ENCODE assay signal across 17 mouse cellular contexts in genomic region chr17:29348996-29349395, GRCm38 (mm10). TPM values are rescaled to one million over a fixed set of nuclear protein-coding genes. Genes with fewer than 3 reads are reported as not detected.
DNase-seq lines count a peak whose midpoint lies in the region; ATAC-seq and TF ChIP-seq lines count a peak whose summit lies in the region.
"Had no signal": no experiment of that assay in that cellular context is flagged by ENCODE, and none has a peak within 500 bp of the region (broad histone marks: within the 10 kb centered on the region; RNA-seq: fewer than 3 reads in every experiment).

No protein-coding gene starts in this region.

- 0 out of 2 replicates have a peak overlapping the region, but pooled peaks have one; percentile 2 for H3K27ac ChIP-seq in forebrain, embryonic 10.5 days
- no peak overlapping the region for H3K27ac ChIP-seq in forebrain, embryonic 14.5 days (ENCODE audit: low read depth, low read length)
- H3K27ac ChIP-seq in liver, embryonic 12.5 days: peak overlapping the region; percentile 85; the same call in 1 of the 2 replicates
- no peak overlapping the region for H3K27ac ChIP-seq in liver, postnatal 0 days (ENCODE audit: low read depth)
- no peak overlapping the region for H3K27ac ChIP-seq in neural tube, embryonic 13.5 days (replicated peaks)

- H3K4me1 ChIP-seq in forebrain, embryonic 10.5 days: peaks cover 32% of the 10 kb centered on the region
- H3K4me1 ChIP-seq in forebrain, embryonic 14.5 days (ENCODE audit: control insufficient read depth, insufficient read depth, low read length): peaks cover 14% of the 10 kb centered on the region
- H3K4me1 ChIP-seq in liver, embryonic 12.5 days: peaks cover 41% of the 10 kb centered on the region
- peaks cover 28% of the 10 kb centered on the region for H3K4me1 ChIP-seq in liver, postnatal 0 days (ENCODE audit: insufficient read depth)
- H3K4me1 ChIP-seq in neural tube, embryonic 13.5 days (replicated peaks): peaks cover 26% of the 10 kb centered on the region

- DNase-seq in forebrain, embryonic 10.5 days (ENCODE audit: extremely low spot score, low spot score): no peak
- no peak for DNase-seq in forebrain, embryonic 14.5 days (ENCODE audit: low spot score)
- DNase-seq in liver, postnatal 0 days: no peak
- DNase-seq in neural tube, embryonic 10.5 days (ENCODE audit: extremely low spot score, low spot score): no peak
- DNase-seq in ovary, postnatal 36 days (ENCODE audit: low spot score): no peak
- DNase-seq: adrenal gland, postnatal 10 days; heart, adult 2 months; retina, postnatal 1 day; right cerebral cortex, postnatal 4 days; thymus, postnatal 14 days had no signal

- TF ChIP-seq EP300 in liver, postnatal 0 days (IDR thresholded peaks at IDR 0.05; ENCODE audit: low read depth): no peak

- no peak overlapping the region for H3K4me2 ChIP-seq in forebrain, embryonic 14.5 days (ENCODE audit: low read length)
- H3K4me2 ChIP-seq in liver, embryonic 12.5 days: no peak overlapping the region
- no peak overlapping the region for H3K4me2 ChIP-seq in liver, postnatal 0 days (ENCODE audit: low read depth, low read length)
- no peak overlapping the region for H3K4me2 ChIP-seq in neural tube, embryonic 13.5 days

- no peaks in the 10 kb centered on the region for H3K9me3 ChIP-seq in forebrain, embryonic 10.5 days
- no peaks in the 10 kb centered on the region for H3K9me3 ChIP-seq in forebrain, embryonic 14.5 days (replicated peaks; ENCODE audit: control insufficient read depth, low read length)
- H3K9me3 ChIP-seq in liver, embryonic 12.5 days (replicated peaks): no peaks in the 10 kb centered on the region
- no peaks in the 10 kb centered on the region for H3K9me3 ChIP-seq in liver, postnatal 0 days (ENCODE audit: low read length)
- no peaks in the 10 kb centered on the region for H3K9me3 ChIP-seq in neural tube, embryonic 13.5 days
- H3K9me3 ChIP-seq: hindbrain, embryonic 12.5 days; limb, embryonic 10.5 days had no signal

- H3K9ac ChIP-seq in forebrain, embryonic 14.5 days (ENCODE audit: low read length): no peak overlapping the region
- H3K9ac ChIP-seq in liver, embryonic 12.5 days: no peak overlapping the region
- no peak overlapping the region for H3K9ac ChIP-seq in liver, postnatal 0 days (replicated peaks)
- 0 out of 2 replicates have a peak overlapping the region, but pooled peaks have one; percentile 98 for H3K9ac ChIP-seq in neural tube, embryonic 13.5 days

- peaks cover 15% of the 10 kb centered on the region for H3K36me3 ChIP-seq in forebrain, embryonic 10.5 days (replicated peaks)
- H3K36me3 ChIP-seq in forebrain, embryonic 14.5 days (ENCODE audit: control insufficient read depth, insufficient read depth, low read length): peaks cover 3% of the 10 kb centered on the region
- H3K36me3 ChIP-seq in liver, embryonic 12.5 days: peaks cover 10% of the 10 kb centered on the region
- 0 out of 2 replicates have a peak, but pooled peaks cover 7% of the 10 kb centered on the region for H3K36me3 ChIP-seq in liver, postnatal 0 days (replicated peaks; ENCODE audit: insufficient read depth, low read length)
- peaks cover 5% of the 10 kb centered on the region; the same call in 1 of the 2 replicates for H3K36me3 ChIP-seq in neural tube, embryonic 13.5 days

- no peak for ATAC-seq in forebrain, embryonic 14.5 days
- no peak for ATAC-seq in liver, embryonic 12.5 days
- ATAC-seq in liver, postnatal 0 days: no peak
- no peak for ATAC-seq in neural tube, embryonic 13.5 days (ENCODE audit: low read depth)
- no peak for ATAC-seq in monocyte, adult 5-6 weeks (replicated peaks; ENCODE audit: insufficient number of reproducible peaks, low FRiP score, low TSS enrichment, poor library complexity, severe bottlenecking)
- ATAC-seq: intestine, embryonic 16.5 days had no signal

- 91% methylated on average over 2 of the region's 2 CpGs for WGBS in forebrain, embryonic 10.5 days
- WGBS in forebrain, embryonic 14.5 days: 72% methylated on average over 2 of the region's 2 CpGs
- 66% methylated on average over 2 of the region's 2 CpGs for WGBS in liver, embryonic 12.5 days (ENCODE audit: insufficient replicate concordance)
- 73% methylated on average over 2 of the region's 2 CpGs for WGBS in liver, postnatal 0 days (ENCODE audit: insufficient replicate concordance)
- 61% methylated on average over 2 of the region's 2 CpGs for WGBS in neural tube, embryonic 13.5 days

- no peak overlapping the region for H3K4me3 ChIP-seq in forebrain, embryonic 10.5 days
- H3K4me3 ChIP-seq in forebrain, embryonic 14.5 days (ENCODE audit: low read depth, low read length): no peak overlapping the region
- no peak overlapping the region for H3K4me3 ChIP-seq in liver, embryonic 12.5 days
- no peak overlapping the region for H3K4me3 ChIP-seq in liver, postnatal 0 days (ENCODE audit: low read depth, low read length)
- H3K4me3 ChIP-seq in neural tube, embryonic 13.5 days: no peak overlapping the region
- H3K4me3 ChIP-seq: heart, adult 2 months; left cerebral cortex, adult 2 months had no signal

- no peak for TF ChIP-seq CTCF in liver, postnatal 0 days (IDR thresholded peaks at IDR 0.05; ENCODE audit: low read depth)

- no peaks in the 10 kb centered on the region for H3K27me3 ChIP-seq in forebrain, embryonic 10.5 days (ENCODE audit: poor library complexity, severe bottlenecking)
- no peaks in the 10 kb centered on the region for H3K27me3 ChIP-seq in forebrain, embryonic 14.5 days (replicated peaks; ENCODE audit: control insufficient read depth, insufficient read depth, low read length)
- H3K27me3 ChIP-seq in liver, embryonic 12.5 days (replicated peaks): no peaks in the 10 kb centered on the region
- no peaks in the 10 kb centered on the region for H3K27me3 ChIP-seq in liver, postnatal 0 days (ENCODE audit: insufficient read depth, low read length)
- H3K27me3 ChIP-seq in neural tube, embryonic 13.5 days: no peaks in the 10 kb centered on the region
- H3K27me3 ChIP-seq: hindbrain, embryonic 12.5 days had no signal

RNA-seq across cellular contexts. Expression of gene Mtch1, which starts 1.3 kb away (rescaled TPM):
- 255 and 270 TPM in 2 replicates for polyA plus RNA-seq in forebrain, embryonic 10.5 days (2016; fragmentation: Nextera tagmentation; extraction: Ambion mirVana)
- 418 and 521 TPM in 2 replicates for polyA plus RNA-seq in forebrain, embryonic 14.5 days (2014; fragmentation: Nextera tagmentation; extraction: Ambion mirVana)
- polyA plus RNA-seq in liver, embryonic 12.5 days (2016; fragmentation: Nextera tagmentation; extraction: Ambion mirVana): 107 and 109 TPM in 2 replicates
- polyA plus RNA-seq in liver, postnatal 0 days (2015; fragmentation: Nextera tagmentation; extraction: Ambion mirVana): 49.0 and 57.5 TPM in 2 replicates
- polyA plus RNA-seq in neural tube, embryonic 13.5 days (2015; fragmentation: Nextera tagmentation; extraction: Ambion mirVana): 467 and 490 TPM in 2 replicates
- total RNA-seq in monocyte, adult 5-6 weeks (2017): 56.3 to 71.0 TPM (median 67.0 TPM) in 3 replicates

RNA-seq across cellular contexts. Expression of gene Fgd2, which starts 11.7 kb away (rescaled TPM):
- 5.4 and 6.3 TPM in 2 replicates for polyA plus RNA-seq in forebrain, embryonic 10.5 days (2016; fragmentation: Nextera tagmentation; extraction: Ambion mirVana)
- polyA plus RNA-seq in forebrain, embryonic 14.5 days (2014; fragmentation: Nextera tagmentation; extraction: Ambion mirVana): 3.4 and 6.1 TPM in 2 replicates
- polyA plus RNA-seq in liver, embryonic 12.5 days (2016; fragmentation: Nextera tagmentation; extraction: Ambion mirVana): 5.1 and 5.9 TPM in 2 replicates
- polyA plus RNA-seq in liver, postnatal 0 days (2015; fragmentation: Nextera tagmentation; extraction: Ambion mirVana): 6.3 and 8.9 TPM in 2 replicates
- polyA plus RNA-seq in neural tube, embryonic 13.5 days (2015; fragmentation: Nextera tagmentation; extraction: Ambion mirVana): 3.7 and 4.2 TPM in 2 replicates
- 76.8 to 91.0 TPM (median 79.1 TPM) in 3 replicates for total RNA-seq in monocyte, adult 5-6 weeks (2017)

RNA-seq across cellular contexts. Expression of gene Pi16, which starts 31.5 kb away (rescaled TPM):
- 0.71 and 0.73 TPM in 2 replicates for polyA plus RNA-seq in forebrain, embryonic 10.5 days (2016; fragmentation: Nextera tagmentation; extraction: Ambion mirVana)
- 1.2 TPM in 2 replicates for polyA plus RNA-seq in forebrain, embryonic 14.5 days (2014; fragmentation: Nextera tagmentation; extraction: Ambion mirVana)
- polyA plus RNA-seq in liver, embryonic 12.5 days (2016; fragmentation: Nextera tagmentation; extraction: Ambion mirVana): 0.37 and 0.59 TPM in 2 replicates
- 2.1 and 2.2 TPM in 2 replicates for polyA plus RNA-seq in liver, postnatal 0 days (2015; fragmentation: Nextera tagmentation; extraction: Ambion mirVana)
- polyA plus RNA-seq in neural tube, embryonic 13.5 days (2015; fragmentation: Nextera tagmentation; extraction: Ambion mirVana): 1.5 and 1.8 TPM in 2 replicates
- total RNA-seq in monocyte, adult 5-6 weeks (2017): 16.9 to 37.3 TPM (median 22.0 TPM) in 3 replicates

Comparison
In these comparisons a context has a peak if more than half of its experiments do, and no peak if none do; other contexts are left out.
1. H3K27ac ChIP-seq: peak in forebrain, embryonic 10.5 days (single experiment) and liver, embryonic 12.5 days (single experiment); none in forebrain, embryonic 14.5 days (single experiment), liver, postnatal 0 days (single experiment) and neural tube, embryonic 13.5 days (single experiment).